Mouse (Mus musculus): ENCODE results near the gene AB124611. TPM values are rescaled to one million over a fixed set of nuclear protein-coding genes. Genes with fewer than 3 reads are reported as not detected.
"Not testable (repeated sequence)": the region's sequence is repeated elsewhere in the genome, so short reads cannot be mapped to it uniquely, and the experiment has no call there.

The AB124611 gene
- polyA plus RNA-seq, 1 experiment from 2014 or later: 1.7 TPM

- no peak for ATAC-seq (replicated peaks; ENCODE audit: insufficient number of reproducible peaks, low FRiP score, low TSS enrichment)
- Histone ChIP-seq H3K4me1 (ENCODE audit: control insufficient read depth, insufficient read depth, low read length) (peaks cover 12% of the 10 kb centered on the region), H3K4me3 (ENCODE audit: low read depth, low read length) (peak overlapping the region; percentile 69), H3K9me3 (replicated peaks; ENCODE audit: control insufficient read depth, low read length) (no peaks in the 10 kb centered on the region), H3K27ac (ENCODE audit: low read depth, low read length) (peak overlapping the region; percentile 80; the same call in 1 of the 2 replicates), H3K9ac (ENCODE audit: low read depth, low read length) (peak overlapping the region; percentile 72), H3K36me3 (ENCODE audit: control insufficient read depth, insufficient read depth, low read length) (peaks cover 22% of the 10 kb centered on the region), H3K4me2 (peak overlapping the region; percentile 78), H3K27me3 (ENCODE audit: control insufficient read depth, insufficient read depth, low read length) (no peaks in the 10 kb centered on the region)
- 5% methylated on average over 7 of the region's 7 CpGs for WGBS (ENCODE audit: insufficient replicate concordance)
These were observed 15.3 kb upstream of the AB124611 start for GRCm38 (mm10) chr9:21510689-21511015.

- Histone ChIP-seq H3K4me2 (peak overlapping the region; percentile 78), H3K36me3 (ENCODE audit: control insufficient read depth, insufficient read depth, low read length) (peaks cover 20% of the 10 kb centered on the region), H3K4me1 (ENCODE audit: control insufficient read depth, insufficient read depth, low read length) (peaks cover 12% of the 10 kb centered on the region), H3K4me3 (ENCODE audit: low read depth, low read length) (peak overlapping the region; percentile 69), H3K27ac (ENCODE audit: low read depth, low read length) (0 out of 2 replicates have a peak overlapping the region, but pooled peaks have one; percentile 80), H3K9me3 (replicated peaks; ENCODE audit: control insufficient read depth, low read length) (no peaks in the 10 kb centered on the region), H3K27me3 (ENCODE audit: control insufficient read depth, insufficient read depth, low read length) (no peaks in the 10 kb centered on the region), H3K9ac (ENCODE audit: low read depth, low read length) (peak overlapping the region; percentile 72)
- 77% methylated on average over 9 of the region's 9 CpGs for WGBS (ENCODE audit: insufficient replicate concordance)
- no peak for ATAC-seq (replicated peaks; ENCODE audit: insufficient number of reproducible peaks, low FRiP score, low TSS enrichment)
These were observed 14.9 kb upstream of the AB124611 start for GRCm38 (mm10) chr9:21511052-21511451.

- Histone ChIP-seq H3K27me3 (ENCODE audit: control insufficient read depth, insufficient read depth, low read length) (no peaks in the 10 kb centered on the region), H3K4me1 (ENCODE audit: control insufficient read depth, insufficient read depth, low read length) (peaks cover 12% of the 10 kb centered on the region), H3K36me3 (ENCODE audit: control insufficient read depth, insufficient read depth, low read length) (peaks cover 3% of the 10 kb centered on the region; the same call in 1 of the 2 replicates), H3K4me2 (no peak overlapping the region), H3K9me3 (replicated peaks; ENCODE audit: control insufficient read depth, low read length) (no peaks in the 10 kb centered on the region), H3K27ac (ENCODE audit: low read depth, low read length) (no peak overlapping the region), H3K9ac (ENCODE audit: low read depth, low read length) (no peak overlapping the region), H3K4me3 (ENCODE audit: low read depth, low read length) (no peak overlapping the region)
- no peak for ATAC-seq (replicated peaks; ENCODE audit: insufficient number of reproducible peaks, low FRiP score, low TSS enrichment)
- WGBS (ENCODE audit: insufficient replicate concordance): 95% methylated on average over 4 of the region's 4 CpGs
These were observed 12.5 kb upstream of the AB124611 start for GRCm38 (mm10) chr9:21513466-21513865.

- H3K36me3 ChIP-seq (ENCODE audit: control insufficient read depth, insufficient read depth, low read length): no peaks in the 10 kb centered on the region
- no peaks in the 10 kb centered on the region for H3K27me3 ChIP-seq (ENCODE audit: control insufficient read depth, insufficient read depth, low read length)
- WGBS (ENCODE audit: insufficient replicate concordance): 76% methylated on average over 6 of the region's 6 CpGs
- H3K27ac ChIP-seq (ENCODE audit: low read depth, low read length): no peak overlapping the region
- H3K4me3 ChIP-seq (ENCODE audit: low read depth, low read length): no peak overlapping the region
- H3K9me3 ChIP-seq (replicated peaks; ENCODE audit: control insufficient read depth, low read length): no peaks in the 10 kb centered on the region
- ATAC-seq (replicated peaks; ENCODE audit: insufficient number of reproducible peaks, low FRiP score, low TSS enrichment): no peak
- H3K9ac ChIP-seq (ENCODE audit: low read depth, low read length): no peak overlapping the region
- H3K4me2 ChIP-seq: no peak overlapping the region
- no peaks in the 10 kb centered on the region for H3K4me1 ChIP-seq (ENCODE audit: control insufficient read depth, insufficient read depth, low read length)
These were observed 8.0 kb upstream of the AB124611 start for GRCm38 (mm10) chr9:21517947-21518495.

GRCm38 (mm10) chr9:21518690-21519089 lies 7.3 kb upstream of the AB124611 start:
- H3K4me2 ChIP-seq: not testable (repeated sequence)
- WGBS (ENCODE audit: insufficient replicate concordance): 79% methylated on average over 6 of the region's 6 CpGs

GRCm38 (mm10) chr9:21525142-21525936 lies 637 bp upstream of the AB124611 start:
- WGBS (ENCODE audit: insufficient replicate concordance): 72% methylated on average over 7 of the region's 7 CpGs
- no peak for ATAC-seq (replicated peaks; ENCODE audit: insufficient number of reproducible peaks, low FRiP score, low TSS enrichment)
- no peaks in the 10 kb centered on the region for H3K36me3 ChIP-seq (ENCODE audit: control insufficient read depth, insufficient read depth, low read length)
- H3K9me3 ChIP-seq (replicated peaks; ENCODE audit: control insufficient read depth, low read length): no peaks in the 10 kb centered on the region
- H3K9ac ChIP-seq (ENCODE audit: low read depth, low read length): no peak overlapping the region
- no peak overlapping the region for H3K27ac ChIP-seq (ENCODE audit: low read depth, low read length)
- H3K4me1 ChIP-seq (ENCODE audit: control insufficient read depth, insufficient read depth, low read length): no peaks in the 10 kb centered on the region
- no peak overlapping the region for H3K4me2 ChIP-seq
- H3K27me3 ChIP-seq (ENCODE audit: control insufficient read depth, insufficient read depth, low read length): no peaks in the 10 kb centered on the region
- no peak overlapping the region for H3K4me3 ChIP-seq (ENCODE audit: low read depth, low read length)

More at GRCm38 (mm10) chr9:21518690-21519089, 7.3 kb upstream of the AB124611 start:
- ATAC-seq (replicated peaks; ENCODE audit: insufficient number of reproducible peaks, low FRiP score, low TSS enrichment); H3K9me3 ChIP-seq (replicated peaks; ENCODE audit: control insufficient read depth, low read length); H3K27me3 ChIP-seq (ENCODE audit: control insufficient read depth, insufficient read depth, low read length); H3K4me1 ChIP-seq (ENCODE audit: control insufficient read depth, insufficient read depth, low read length); H3K4me3 ChIP-seq (ENCODE audit: low read depth, low read length); H3K36me3 ChIP-seq (ENCODE audit: control insufficient read depth, insufficient read depth, low read length); H3K27ac ChIP-seq (ENCODE audit: low read depth, low read length); H3K9ac ChIP-seq (ENCODE audit: low read depth, low read length): not testable (repeated sequence)

- Histone ChIP-seq H3K4me2 (no peak overlapping the region), H3K9me3 (replicated peaks; ENCODE audit: control insufficient read depth, low read length) (no peaks in the 10 kb centered on the region), H3K4me1 (ENCODE audit: control insufficient read depth, insufficient read depth, low read length) (no peaks in the 10 kb centered on the region), H3K27ac (ENCODE audit: low read depth, low read length) (no peak overlapping the region), H3K36me3 (ENCODE audit: control insufficient read depth, insufficient read depth, low read length) (no peaks in the 10 kb centered on the region), H3K27me3 (ENCODE audit: control insufficient read depth, insufficient read depth, low read length) (no peaks in the 10 kb centered on the region), H3K9ac (ENCODE audit: low read depth, low read length) (no peak overlapping the region), H3K4me3 (ENCODE audit: low read depth, low read length) (no peak overlapping the region)
- 58% methylated on average over 3 of the region's 3 CpGs for WGBS (ENCODE audit: insufficient replicate concordance)
- ATAC-seq (replicated peaks; ENCODE audit: insufficient number of reproducible peaks, low FRiP score, low TSS enrichment): no peak
These were observed 613 bp downstream of the AB124611 start for GRCm38 (mm10) chr9:21526634-21526944.

GRCm38 (mm10) chr9:21527100-21527801 lies 1.3 kb downstream of the AB124611 start:
- no peaks in the 10 kb centered on the region for H3K27me3 ChIP-seq (ENCODE audit: control insufficient read depth, insufficient read depth, low read length)
- no peak overlapping the region for H3K4me2 ChIP-seq
- no peak overlapping the region for H3K27ac ChIP-seq (ENCODE audit: low read depth, low read length)
- no peak for ATAC-seq (replicated peaks; ENCODE audit: insufficient number of reproducible peaks, low FRiP score, low TSS enrichment)
- H3K36me3 ChIP-seq (ENCODE audit: control insufficient read depth, insufficient read depth, low read length): no peaks in the 10 kb centered on the region
- no peak overlapping the region for H3K9ac ChIP-seq (ENCODE audit: low read depth, low read length)
- WGBS (ENCODE audit: insufficient replicate concordance): 84% methylated on average over 2 of the region's 2 CpGs
- H3K4me1 ChIP-seq (ENCODE audit: control insufficient read depth, insufficient read depth, low read length): no peaks in the 10 kb centered on the region
- H3K4me3 ChIP-seq (ENCODE audit: low read depth, low read length): no peak overlapping the region
- no peaks in the 10 kb centered on the region for H3K9me3 ChIP-seq (replicated peaks; ENCODE audit: control insufficient read depth, low read length)

All from heart, embryonic 11.5 days (tissue).